Mouse (Mus musculus) cerebellum, adult 11 months (tissue): Measurements from ENCODE around the gene Gm42791.

ENCODE experiments used
- DNase-seq: peaks from one replicate; pipeline ENCODE4 v3.0.0; 2022

Gene Gm42791

DNA sequence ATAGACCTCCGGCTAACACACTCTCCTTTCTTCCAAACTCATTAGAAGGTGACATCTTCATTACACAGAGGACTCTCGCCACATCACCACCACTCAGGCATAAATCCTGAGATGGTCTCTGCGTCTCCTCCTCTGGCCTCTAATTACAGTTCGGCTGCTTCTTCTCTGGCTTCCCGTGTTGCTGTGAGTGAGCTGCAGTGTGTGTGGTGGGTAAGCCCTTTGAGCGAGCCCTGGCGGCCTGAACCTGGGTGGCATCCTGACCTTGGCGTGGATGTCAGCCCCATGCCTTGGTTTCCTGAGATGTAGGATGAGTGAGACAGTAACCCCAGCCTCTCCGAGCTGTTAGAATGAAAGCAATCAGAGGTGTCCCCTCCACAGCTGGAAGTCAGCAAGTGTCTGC is 46.4 kb downstream of the Gm42791 start:
- DNase-seq = no peak

DNA sequence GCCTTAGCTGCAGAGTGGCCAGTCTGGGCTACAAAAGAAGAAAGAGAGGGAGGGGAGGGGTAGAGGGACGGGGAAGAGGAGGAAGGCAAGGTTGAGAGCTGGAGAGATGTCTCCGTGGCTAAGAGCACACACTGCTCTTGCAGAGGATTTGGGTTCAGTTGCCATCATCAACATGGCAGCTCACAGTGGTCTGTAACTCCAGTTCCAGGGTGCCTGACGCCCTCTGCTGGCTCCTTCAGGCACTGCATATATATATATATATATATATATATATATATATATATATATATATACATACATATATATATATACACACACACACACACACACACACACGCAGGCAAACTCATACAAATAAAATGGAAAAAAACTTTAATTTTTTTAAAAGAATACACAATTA is 47.5 kb downstream of the Gm42791 start:
- DNase-seq = no peak

DNA sequence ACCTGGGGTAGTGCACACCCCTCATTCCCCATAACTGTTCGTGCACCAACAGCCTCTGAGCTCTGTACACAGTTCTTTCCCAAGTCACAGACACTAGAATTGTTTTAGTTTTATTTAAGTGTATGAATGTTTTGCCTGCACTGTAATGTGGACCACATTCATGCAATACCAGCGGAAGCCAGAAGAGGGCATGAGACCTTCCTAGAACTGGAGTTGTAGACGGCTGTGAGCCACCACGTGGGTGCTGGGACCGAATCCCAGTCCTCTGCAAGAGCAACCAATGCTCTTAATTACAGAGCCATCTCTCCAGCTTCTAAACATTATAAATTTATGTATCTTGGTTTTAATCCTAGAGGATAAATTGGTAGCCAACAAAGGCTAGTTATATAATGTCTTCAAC is 48.2 kb downstream of the Gm42791 start:
- no peak for DNase-seq

DNA sequence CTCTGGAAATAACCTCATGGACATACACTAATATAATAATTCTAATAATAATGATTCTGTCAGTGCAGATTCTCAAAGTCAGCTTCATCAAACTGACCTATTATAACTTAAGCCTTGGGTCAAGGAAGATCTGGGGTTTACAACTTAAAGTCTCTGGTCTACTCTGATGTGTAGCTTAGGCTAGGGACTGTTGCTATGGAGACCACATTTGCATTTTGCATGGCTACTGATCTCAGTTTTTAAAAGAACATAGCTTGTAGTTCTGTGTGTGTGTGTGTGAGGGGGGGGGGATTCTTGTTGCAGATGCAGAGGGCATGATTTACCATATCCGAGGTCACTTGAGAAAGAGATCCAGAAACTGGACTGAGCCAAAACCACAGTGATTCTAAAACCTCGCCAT is 49.2 kb downstream of the Gm42791 start:
- no peak for DNase-seq

DNA sequence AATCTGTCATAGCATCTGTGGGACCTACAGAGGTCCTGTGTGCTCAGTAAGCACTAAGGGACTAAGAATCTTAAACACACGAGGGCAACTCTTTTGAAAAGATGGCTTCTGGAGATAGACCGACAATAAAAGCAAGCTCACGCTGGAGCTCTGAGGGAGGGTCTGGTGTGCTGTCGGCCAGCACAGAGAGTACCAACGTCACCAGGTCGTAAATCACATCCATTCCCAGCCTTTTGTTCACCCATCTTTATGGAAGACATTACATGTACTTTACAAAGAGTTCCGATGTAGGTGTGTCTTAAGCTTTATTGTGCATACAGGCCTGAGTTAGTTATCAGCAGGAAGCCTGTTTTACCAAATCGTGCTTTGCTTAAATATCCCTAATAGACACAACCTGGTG is 50.9 kb downstream of the Gm42791 start:
- DNase-seq = no peak

DNA sequence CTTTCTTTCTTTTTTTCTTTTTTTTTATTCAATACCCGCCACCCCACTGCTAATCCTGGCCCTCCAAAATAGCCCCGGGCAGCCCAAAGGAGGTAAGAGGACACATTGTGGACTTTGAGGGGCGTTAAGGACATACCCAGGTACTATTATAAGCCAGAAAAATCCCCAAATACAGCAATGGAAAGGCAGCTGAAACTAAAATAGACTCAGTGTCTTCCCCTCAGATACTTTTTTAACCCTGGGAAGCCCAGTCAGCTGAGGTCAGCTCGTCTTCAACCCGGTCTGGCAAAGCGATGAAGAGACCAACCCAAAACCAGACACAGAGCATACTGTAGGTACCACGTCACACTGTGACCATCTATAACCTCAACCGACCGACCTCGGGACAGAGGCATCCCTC is 51.5 kb downstream of the Gm42791 start:
- DNase-seq = no peak

DNA sequence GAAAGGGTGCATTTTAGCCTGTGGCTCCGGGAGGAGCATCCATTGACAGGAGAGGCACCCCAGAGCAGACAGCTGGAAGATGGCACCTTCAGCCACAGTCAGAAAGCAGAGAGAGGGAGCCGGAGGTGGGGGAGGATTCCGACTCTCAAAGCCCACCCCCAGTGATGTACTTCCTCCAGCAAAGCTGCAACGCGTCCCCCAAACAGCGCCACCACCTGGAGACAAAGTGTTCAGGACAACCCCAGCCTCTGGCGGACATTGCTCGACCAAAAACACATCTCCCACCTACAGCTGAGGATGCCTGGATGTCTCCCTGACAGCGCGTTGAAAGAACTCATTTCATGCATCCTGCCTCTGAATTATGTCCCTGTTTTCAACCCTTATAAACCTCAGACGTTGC is 52.0 kb downstream of the Gm42791 start:
- no peak for DNase-seq

DNA sequence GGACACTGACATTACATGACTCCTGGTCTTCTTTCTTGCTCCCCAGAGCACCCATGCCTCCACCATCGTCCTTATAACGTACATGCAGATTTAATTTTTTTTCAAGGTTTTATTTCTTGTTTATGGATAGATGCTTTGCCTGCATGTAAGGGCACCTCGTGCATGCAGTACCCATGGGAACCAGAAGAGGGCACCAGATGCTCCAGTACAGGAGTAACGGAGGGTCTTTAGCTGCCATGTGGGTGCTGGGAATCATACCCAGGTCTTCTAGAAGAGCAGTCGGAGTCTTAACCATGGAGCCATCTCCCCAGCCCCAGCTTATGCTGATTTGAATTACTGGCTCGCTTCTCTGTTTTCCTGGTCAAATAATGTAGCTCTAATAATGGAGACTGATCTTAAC is 52.6 kb downstream of the Gm42791 start:
- DNase-seq = no peak

DNA sequence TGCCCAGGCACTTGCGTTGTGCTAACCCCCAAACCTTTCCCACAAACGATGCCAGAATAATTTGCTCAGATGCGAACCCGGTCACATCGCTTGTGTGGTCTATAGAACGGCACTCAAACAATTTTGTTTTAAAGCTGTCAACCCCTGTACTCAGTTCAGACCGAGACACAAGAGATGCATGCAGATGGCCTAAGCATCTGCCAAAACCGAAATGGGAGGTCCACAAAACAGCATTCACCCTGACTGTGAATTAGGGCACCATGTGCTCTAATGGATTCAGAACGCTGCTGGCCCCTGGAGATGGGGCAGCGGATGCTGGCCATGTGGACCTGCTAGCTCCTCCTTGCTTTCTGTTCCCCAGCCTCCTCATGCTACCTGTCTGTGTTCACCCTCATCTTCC is 53.1 kb downstream of the Gm42791 start:
- DNase-seq = no peak

DNA sequence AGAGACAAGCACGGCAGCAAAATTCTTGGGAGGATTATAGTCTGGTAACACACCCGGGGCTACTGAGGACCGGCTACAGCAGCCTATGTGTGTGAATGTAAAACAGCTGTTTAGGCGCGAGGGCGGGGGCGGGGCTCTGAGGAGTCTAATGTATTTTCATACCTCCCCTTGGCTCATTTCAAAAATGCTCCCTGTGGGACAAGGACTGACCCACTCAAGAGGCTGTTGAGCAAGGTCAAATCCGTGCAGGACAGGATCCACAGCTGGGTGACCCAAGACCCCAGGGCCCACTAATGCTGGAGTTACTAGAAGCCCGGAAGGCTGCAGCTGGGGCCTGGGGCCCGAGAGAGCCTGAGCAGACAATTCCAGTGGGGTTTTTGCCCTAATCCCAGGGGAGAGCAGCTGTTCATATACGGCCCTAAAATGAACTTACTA is 55.0 kb downstream of the Gm42791 start:
- no peak for DNase-seq

DNA sequence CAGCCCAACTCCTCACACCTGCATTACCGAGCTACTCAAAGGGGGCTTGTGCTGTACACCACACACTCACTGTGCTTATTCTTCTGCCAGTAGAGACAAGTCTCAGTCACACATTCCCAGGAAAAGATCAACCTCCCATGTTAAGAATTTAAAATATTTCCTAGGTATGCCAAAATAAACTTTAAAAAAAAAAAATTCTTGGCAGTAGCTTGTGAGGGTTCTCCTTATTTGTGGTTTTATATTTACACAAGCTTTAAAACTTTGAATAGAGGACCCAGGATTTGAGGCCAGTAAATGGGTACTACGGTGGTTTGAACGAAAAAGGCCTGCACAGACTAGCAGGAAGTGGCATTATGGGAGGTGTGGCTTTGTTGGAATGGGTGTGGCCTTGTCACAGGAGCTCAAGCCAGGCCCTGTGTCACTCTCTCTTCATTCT is 58.4 kb downstream of the Gm42791 start:
- DNase-seq = no peak

DNA sequence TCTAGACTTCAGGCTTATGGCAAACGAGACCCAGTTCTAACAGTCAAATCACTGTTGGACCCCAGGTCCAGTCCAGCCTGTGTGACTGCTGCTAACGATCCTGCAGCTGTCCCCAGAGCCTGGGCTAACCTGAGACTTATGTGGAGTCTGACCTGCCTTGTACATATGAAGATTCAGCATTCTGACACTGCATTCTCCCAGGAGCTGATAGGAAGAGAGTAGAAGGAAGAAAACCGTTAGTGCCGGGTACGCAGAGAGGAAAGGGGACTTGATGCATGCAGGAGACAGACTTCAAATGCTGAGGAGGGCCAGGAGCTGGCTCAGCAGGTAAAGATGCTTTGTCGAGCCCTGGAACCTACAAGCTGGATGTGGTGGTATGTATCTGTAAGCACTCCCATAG is 59.1 kb downstream of the Gm42791 start:
- DNase-seq = no peak

DNA sequence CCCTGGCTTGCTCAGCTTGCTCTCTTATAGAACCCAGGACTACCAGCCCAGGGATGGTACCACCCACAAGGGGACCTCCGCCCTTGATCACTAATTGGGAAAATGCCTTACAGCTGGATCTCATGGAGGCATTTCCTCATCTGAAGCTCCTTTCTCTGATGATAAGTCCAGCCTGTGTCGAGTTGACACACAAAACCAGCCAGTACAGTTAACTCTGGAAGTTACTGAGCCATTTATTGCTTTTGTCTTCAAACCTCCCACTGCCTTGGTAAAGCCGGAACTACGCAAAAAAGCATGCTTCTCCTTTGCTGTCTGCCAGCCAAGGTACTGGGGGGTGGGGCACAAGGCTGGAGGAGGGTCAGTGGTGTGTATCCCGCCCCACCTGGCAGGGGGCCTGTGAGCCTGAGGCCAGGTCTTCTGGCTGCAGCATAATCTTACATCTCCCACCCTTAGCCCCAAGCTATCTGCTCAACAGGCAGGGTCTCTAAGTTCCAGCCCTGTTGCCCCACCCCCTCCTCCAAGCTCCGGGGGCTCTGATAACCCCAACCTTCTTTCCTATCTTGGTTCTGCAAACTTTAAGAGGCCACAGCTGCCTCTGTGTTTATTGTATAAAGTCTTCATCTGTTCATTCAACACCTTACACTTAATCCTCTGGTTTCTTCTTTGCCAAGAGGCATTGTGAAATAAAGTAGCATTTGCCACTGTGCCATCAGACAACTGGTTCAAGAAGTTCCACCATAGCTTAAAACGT is 59.7 kb downstream of the Gm42791 start:
- DNase-seq = no peak

DNA sequence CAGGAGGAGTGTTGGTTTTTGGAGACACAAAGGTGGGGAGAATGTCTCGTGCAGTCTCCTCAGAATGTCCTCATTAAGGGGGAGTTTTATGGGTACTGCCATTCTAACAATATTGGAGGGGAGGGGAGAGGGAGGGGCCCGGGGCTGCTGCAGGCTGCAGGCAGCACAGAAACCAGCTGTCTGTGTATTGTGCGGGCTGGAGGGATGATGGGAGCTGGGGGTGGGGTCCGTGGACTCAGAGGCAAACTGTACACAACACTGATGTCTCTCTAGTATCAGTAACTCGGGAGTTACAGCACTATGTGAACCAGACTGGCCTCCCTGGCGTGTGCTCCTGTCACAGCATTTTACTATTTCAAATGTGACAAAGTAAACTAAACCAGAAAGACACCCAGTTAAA is 60.5 kb downstream of the Gm42791 start:
- no peak for DNase-seq

DNA sequence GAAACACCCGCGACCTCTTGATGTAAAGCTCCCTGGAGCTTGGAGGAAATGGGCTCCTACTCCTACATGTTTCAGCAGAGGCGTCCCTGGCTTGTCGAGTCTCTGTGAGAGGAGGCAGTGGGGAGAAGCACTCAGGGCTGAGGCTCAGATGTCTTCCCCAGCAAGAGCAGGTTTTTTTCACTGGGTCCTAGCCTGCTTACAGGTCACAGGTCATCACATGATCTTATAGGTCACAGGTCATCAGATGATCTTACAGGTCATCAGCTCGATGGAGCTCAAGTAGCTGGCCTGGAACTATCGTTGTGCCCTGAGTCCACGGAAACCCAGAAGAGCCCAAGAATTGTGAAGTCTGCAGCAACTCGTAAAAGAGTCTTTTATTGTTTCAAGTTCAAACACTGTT is 61.2 kb downstream of the Gm42791 start:
- no peak for DNase-seq

DNA sequence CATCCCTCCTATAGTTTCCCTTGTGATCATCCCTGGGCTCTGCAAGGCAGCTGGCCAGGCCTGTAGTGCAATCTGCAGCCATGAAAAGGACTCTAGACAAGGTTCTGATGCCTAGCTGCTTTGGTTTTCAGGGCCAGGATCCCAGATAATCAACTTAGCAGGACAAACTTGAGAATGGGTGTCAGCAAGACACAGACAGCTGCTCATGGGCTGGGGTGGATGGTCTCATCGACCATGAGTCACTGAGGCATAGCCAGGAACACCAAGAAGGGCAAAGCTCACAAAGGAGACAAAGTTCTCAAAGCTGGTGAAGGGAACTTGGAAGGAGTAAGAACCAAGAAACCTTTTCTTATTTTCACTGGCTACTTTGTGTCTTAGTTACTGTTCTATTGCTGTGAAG is 63.6 kb downstream of the Gm42791 start:
- DNase-seq = no peak

DNA sequence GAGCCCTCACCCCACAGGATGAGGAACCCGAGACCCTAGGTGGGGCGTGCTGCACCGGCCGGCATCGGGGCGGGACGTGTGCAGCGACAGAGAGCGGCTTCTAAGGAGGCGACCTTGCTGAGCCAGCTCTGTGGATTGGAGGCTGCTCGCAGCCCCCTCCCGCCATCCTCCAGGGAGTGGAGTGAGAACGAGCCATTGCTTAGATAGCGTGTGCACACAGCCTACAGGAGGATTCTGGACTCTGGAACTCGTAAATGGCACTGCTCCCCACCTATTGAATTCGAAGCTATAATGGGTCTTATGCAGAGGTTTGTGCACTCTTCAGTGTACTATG is 65.9 kb downstream of the Gm42791 start, which contains the start of gene Katnal1:
Gene Katnal1, minus strand, starts transcription at position 205 of the 334 bp plus-strand sequence.
- no peak for DNase-seq

DNA sequence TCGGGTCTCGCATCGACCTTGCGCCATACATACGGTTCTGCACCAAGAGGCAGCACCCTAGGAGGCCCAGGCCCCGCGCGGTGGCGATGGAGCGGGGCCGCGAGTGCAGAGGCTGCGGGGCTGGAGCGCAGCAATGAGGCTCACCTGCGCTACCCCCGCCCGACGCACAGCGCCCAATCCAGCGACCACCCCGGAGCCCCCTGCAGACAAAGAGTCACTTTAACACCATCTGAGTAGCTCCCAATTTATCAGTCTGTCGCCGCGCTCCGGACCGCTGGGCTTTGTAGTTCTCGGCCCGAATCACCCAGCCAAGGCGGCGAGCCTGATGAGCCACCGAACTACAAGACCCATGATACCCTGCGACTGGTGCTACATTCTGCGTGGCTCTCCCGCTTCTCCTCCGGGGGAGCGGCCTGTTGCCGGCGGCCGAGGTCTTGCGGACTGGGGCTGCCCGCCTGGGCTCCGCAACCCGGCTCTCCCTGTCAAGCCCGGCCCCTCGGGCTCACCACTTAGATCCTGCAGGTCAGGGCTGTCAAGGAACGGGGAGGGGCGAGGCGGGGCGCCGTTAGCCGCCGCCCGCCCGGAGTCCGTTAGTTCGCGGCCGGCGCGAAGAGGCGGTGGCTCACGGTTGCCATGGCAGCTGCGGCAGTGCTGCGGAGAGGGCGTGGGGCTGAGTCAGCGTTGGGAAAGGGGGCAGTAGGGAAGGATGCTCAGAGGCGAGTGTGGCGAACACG is 66.4 kb downstream of the Gm42791 start:
- DNase-seq = peak; percentile 92

DNA sequence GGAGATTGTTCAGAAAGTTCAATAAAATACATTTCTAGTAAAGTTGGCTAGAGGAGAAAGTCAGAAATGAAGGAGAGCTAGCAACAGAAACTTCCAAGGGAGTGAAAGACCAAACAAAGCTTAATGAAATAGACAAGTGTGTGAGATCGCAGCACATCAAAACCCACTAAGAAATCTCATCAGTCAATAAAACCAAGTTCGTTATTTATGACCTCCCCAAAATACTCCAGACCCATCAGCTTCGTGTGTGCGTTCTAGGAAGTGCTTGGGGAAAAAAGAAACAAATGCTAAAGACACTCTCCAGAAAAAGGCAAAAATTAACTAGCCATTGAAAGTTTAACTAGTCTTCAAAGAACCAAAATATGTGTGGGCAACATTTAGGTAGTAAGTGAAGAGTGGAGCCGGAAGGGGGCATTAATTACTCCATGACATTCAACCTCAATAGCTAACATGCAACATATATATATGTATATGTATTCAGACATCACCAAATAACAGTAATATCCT is 67.2 kb downstream of the Gm42791 start:
- DNase-seq = no peak

DNA sequence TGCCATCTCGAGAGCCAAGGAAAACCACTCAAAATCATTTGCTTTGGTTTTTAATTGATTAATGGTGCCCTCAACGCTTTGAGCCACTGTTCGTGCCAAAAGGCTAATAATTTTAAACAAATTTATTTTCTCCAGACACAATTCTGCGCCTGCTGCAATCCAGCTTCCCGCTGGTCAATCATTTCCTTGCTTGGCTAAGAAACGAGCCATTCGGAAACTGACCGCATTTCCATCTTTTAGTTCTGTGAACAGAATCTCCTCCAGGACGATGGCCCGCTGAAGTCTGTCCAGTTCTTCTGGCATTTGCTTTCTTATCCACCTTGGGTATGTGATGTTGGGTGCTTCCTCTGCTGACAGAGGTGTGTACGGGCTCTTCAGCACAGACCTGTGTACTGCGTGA is 70.4 kb downstream of the Gm42791 start:
- DNase-seq = no peak

DNA sequence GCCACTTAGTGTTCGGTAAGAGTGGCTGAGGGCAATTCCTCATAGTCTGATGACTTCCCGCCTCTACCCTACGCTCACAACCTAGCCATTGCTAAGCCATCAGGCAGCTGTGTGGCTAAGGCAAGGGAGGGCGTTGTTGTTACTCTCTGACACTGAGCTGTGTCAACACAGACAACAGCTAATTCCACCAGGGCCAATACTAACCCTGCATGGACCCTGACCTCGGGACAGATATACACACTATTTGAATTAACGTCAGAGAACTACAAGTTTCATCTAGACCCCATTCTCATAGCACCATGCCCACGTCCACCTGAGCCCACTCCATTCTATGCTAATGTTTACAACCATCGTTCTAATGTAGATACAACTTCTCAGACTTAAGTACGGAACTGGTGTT is 70.9 kb downstream of the Gm42791 start:
- no peak for DNase-seq

DNA sequence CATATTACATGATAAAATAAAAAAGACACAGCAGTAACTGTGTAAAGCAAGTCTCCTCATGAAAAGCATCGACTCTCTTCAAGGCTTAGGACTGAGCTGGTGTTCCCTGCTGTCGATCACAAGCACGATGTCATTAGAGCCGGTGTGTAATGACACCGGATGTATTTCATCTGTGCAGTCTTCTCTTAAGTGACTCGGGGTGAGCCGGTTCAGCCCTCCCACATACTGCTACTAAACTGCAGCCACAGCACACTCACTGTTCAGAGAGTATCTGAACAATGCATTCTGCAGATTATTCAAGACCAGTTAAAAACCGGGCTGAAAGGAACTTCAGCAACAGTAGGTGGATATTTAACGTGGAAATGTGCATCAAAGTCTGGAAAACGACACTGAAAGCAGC is 71.5 kb downstream of the Gm42791 start:
- DNase-seq = no peak

DNA sequence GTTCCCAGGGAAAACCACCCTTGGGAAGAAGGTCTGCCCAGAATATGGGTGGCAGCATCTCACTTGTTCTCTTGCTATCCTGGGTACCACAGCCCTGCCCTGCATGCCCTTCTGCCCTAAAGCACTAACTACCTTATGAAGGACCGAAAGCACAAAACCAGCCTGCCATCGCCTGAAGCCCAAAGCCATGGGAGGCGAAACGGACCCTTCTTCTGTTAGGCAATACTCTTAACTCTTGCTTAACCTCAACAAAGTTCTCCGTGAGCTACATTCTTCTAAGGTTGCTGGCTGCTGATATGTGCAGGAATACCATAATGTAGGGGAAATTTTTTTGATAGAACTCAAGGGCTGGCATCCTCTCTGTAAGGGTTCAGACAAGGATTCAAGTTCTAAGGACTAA is 72.2 kb downstream of the Gm42791 start:
- DNase-seq = no peak

DNA sequence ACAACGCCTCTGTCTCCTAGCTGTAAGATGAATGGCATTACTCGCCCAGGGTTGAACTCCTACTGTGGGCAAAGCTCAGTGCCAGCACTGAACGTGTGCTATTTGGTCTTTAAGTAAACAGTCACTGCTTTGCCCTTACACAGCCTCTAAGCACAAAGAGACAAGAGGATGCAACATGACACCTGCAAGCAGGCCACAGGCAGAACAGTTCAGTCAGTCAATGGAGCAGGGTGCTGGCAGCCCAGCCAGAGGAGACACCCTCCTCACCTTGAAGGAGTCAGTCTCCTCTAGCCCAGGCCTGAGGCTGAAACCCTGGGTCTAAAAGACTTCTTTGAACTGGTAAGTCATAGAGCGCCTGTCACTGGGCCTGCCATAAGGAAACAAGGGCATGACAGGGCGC is 76.9 kb downstream of the Gm42791 start:
- DNase-seq = no peak

DNA sequence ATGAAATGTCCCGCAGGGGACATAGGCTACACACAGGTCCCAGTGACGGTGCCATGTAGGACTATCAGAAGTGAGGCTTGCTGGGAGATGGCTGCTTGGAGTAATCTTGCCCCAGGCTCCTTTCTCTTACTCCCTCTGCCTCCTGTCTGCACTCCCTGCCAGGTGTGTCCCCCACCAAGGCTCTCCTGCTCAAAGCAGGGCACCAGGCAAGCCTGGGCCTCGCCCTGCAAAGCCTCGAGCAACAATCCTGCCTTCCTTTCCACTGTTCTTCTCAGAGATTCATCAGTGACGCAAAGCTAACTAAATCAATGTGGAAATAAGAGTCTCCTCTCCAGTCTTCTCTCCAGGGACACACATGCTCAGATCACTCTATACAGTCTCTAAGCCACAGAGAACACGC is 78.2 kb downstream of the Gm42791 start:
- no peak for DNase-seq
